Mouse (Mus musculus): ENCODE results near the gene Gm20498. TPM values are rescaled to one million over a fixed set of nuclear protein-coding genes. Genes with fewer than 3 reads are reported as not detected.

Gm20498 gene
- polyA plus RNA-seq, 1 experiment from 2014 or later, result 34.0 TPM

DNA sequence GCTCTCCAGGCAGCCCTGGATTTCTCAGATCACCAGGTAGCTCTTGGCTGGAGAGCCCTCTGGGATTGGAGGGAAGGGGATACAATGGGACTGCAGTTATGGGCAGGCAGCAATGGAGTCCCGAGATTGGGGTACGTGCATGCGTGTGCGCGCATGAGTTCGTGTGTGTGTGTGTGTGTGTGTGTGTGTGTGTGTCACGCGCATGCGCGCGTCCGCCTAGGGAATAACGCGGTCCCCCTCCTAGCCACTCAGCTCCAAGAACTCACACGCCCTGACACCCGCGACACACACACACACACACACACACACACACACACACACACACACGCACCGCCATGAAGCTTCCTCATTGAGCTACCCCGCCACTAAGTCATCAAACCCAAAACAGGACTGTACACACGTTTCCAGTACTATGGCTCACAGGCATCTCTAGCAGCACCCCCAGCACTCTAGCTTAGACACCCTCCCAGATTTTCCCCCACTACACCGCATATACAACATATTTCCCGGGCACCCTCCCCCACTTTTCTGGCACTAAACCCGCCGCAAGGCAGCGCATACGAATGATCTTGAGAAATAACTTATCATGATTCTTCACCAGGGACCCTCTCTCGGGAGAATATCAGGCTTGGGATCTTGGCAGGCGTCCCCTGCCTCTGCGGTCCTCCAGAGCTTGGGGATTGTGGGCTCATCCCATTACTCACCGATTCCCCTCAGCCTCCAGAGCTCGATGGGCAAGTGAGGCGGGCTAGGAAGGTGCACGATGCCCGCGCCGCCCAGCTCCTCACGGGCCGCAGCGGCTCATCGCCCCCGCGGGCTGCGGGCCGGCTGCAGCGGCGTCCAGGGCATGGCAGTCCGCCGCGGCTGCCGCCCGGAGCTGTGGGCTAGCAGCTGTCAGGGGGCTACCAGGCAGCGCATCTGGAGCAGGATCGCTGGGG lies 200.5 kb downstream of the Gm20498 start:
- no peaks in the 10 kb centered on the region for H3K36me3 ChIP-seq
- H3K9ac ChIP-seq (replicated peaks), result peak overlapping the region; percentile 85
- WGBS, result 1% methylated on average over 41 of the region's 54 CpGs
- no peaks in the 10 kb centered on the region for H3K9me3 ChIP-seq
- H3K4me3 ChIP-seq (replicated peaks), result peak overlapping the region; percentile 66
- peaks cover 19% of the 10 kb centered on the region for H3K4me1 ChIP-seq (replicated peaks)
- peak; percentile 84 for ATAC-seq
- H3K4me2 ChIP-seq (replicated peaks), result peak overlapping the region; percentile 83
- peak overlapping the region; percentile 85 for H3K27ac ChIP-seq
- H3K27me3 ChIP-seq, result peaks cover 7% of the 10 kb centered on the region

DNA sequence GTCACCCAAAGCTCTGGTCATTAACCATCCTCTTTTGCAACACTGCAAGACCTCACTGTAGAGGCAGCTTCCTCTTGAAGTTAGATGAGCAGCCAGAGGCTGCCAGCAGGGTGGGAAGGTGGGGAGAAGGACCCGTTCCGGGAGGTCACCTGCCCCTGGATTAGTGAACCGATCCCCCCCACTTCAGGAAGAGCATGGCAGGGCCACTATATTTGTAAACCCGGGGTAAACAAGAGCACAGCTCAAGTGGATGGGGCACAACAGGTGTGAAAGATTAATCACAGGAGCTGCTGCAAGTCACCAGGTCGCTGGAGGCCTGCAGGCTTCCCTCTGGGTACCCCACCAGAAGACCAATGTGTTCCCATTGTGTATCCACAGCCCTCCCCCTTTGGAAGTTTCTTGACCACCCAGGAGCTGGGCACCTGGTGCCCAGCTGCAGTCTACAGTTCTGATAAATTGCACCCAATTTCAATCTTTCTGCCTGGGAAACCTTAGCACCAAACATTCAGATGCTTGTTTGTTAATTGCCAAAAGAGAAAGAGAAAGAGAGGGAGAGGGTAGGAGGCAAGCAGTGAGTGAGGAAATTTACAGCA lies 201.6 kb downstream of the Gm20498 start:
- peak overlapping the region; percentile 67 for H3K27ac ChIP-seq
- WGBS, result 39% methylated on average over 5 of the region's 5 CpGs
- peak overlapping the region; percentile 83 for H3K4me2 ChIP-seq (replicated peaks)
- peak overlapping the region; percentile 66; the same call in 1 of the 2 replicates for H3K4me3 ChIP-seq (replicated peaks)
- H3K27me3 ChIP-seq, result peaks cover 7% of the 10 kb centered on the region
- no peak for ATAC-seq
- peak overlapping the region; percentile 85; the same call in 1 of the 2 replicates for H3K9ac ChIP-seq (replicated peaks)
- peaks cover 19% of the 10 kb centered on the region for H3K4me1 ChIP-seq (replicated peaks)
- H3K36me3 ChIP-seq, result no peaks in the 10 kb centered on the region
- no peaks in the 10 kb centered on the region for H3K9me3 ChIP-seq

DNA sequence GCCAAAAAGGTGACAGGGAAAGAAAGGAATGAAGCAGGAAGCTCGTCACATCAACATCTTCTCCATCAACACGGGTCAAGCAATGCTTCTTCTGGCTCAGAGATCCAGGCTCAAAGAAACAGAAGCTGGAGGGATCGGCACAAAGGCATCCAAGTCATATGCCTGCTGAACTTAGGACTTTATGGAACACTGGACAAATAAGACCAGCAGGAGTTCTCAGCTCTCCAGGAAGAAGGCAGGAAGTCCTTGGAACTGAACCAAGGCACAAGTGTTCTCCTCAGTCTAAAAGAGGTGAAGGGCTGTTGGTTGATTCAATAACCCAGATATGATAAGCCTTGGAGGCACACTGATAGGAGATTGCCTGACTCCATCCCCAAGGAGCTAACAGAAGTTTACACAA lies 207.7 kb downstream of the Gm20498 start:
- no peak overlapping the region for H3K9ac ChIP-seq (replicated peaks)
- WGBS, result 92% methylated on average over 3 of the region's 3 CpGs
- H3K27ac ChIP-seq, result no peak overlapping the region
- no peak overlapping the region for H3K4me3 ChIP-seq (replicated peaks)
- no peaks in the 10 kb centered on the region for H3K27me3 ChIP-seq
- H3K9me3 ChIP-seq, result no peaks in the 10 kb centered on the region
- peaks cover 12% of the 10 kb centered on the region for H3K4me1 ChIP-seq (replicated peaks)
- no peak for ATAC-seq
- no peaks in the 10 kb centered on the region for H3K36me3 ChIP-seq
- H3K4me2 ChIP-seq (replicated peaks), result no peak overlapping the region

DNA sequence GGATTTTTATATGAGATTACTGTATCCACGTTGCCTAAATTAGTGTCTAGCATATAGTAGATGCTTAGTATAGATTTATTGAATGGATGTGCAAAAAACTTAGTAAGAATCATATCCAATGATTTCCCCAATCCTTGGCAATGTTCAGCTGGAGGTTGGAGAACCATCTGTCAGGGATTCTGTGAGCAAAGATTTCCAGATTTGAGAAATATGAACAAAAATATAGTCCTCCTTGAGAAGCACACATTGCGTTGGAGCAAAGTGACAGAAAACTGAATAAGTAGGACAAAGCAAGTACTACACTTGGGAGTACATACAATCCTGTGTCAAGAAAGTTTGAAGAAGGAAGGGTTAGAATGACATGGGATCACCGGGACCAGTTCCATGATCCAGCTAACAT lies 208.6 kb downstream of the Gm20498 start:
- no peaks in the 10 kb centered on the region for H3K9me3 ChIP-seq
- no peak overlapping the region for H3K4me3 ChIP-seq (replicated peaks)
- WGBS, result 95% methylated on average over 3 of the region's 3 CpGs
- H3K9ac ChIP-seq (replicated peaks), result no peak overlapping the region
- no peak overlapping the region for H3K4me2 ChIP-seq (replicated peaks)
- H3K27ac ChIP-seq, result no peak overlapping the region
- peaks cover 12% of the 10 kb centered on the region for H3K4me1 ChIP-seq (replicated peaks)
- no peaks in the 10 kb centered on the region for H3K27me3 ChIP-seq
- ATAC-seq, result no peak
- H3K36me3 ChIP-seq, result no peaks in the 10 kb centered on the region

DNA sequence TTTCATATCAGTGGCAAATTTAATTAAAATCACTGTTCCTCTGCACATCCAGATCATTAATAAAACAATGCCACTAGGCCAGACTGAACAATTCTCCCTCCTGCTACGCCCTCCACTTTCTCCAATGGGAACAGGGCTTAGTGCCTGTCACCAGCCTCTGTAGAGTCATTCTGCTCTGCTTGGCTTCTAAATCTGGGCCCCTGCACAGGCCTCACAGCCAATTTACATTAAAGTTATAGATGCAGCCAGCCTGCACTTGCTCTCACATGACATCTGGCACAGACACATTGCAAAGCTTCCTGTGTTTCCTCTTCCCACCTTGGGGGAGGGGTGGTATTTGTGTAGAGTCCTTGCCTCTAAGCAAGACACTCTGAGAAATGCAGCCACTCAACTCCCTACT lies 211.7 kb downstream of the Gm20498 start:
- Histone ChIP-seq H3K27ac (peak overlapping the region; percentile 36; the same call in 1 of the 2 replicates), H3K4me2 (replicated peaks) (no peak overlapping the region), H3K9ac (replicated peaks) (no peak overlapping the region), H3K27me3 (no peaks in the 10 kb centered on the region), H3K4me1 (replicated peaks) (peaks cover 18% of the 10 kb centered on the region), H3K4me3 (replicated peaks) (no peak overlapping the region), H3K36me3 (no peaks in the 10 kb centered on the region), H3K9me3 (no peaks in the 10 kb centered on the region)
- no peak for ATAC-seq
- WGBS, result 56% methylated on average over 1 of the region's 1 CpGs

DNA sequence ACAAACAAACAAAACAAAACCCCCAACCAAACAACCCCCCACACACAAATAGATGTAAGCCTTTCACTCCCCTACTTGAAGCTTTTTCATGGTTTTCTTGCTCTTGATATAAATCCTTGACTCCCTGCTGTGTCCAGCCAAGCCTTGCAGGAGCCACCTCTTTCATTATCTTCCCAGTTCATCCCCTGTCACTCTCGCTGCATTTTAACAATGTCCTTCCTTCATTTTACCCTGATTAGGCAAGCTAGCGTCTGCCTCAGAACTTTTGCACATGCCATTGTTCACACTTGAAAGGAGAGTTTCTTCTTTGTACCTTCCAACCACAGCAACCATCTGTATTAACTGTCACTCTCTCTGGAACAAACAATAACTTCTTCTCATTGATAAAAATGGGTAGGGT lies 214.9 kb downstream of the Gm20498 start:
- H3K27me3 ChIP-seq, result no peaks in the 10 kb centered on the region
- no peaks in the 10 kb centered on the region for H3K9me3 ChIP-seq
- peaks cover 17% of the 10 kb centered on the region for H3K36me3 ChIP-seq
- no peak overlapping the region for H3K9ac ChIP-seq (replicated peaks)
- ATAC-seq, result no peak
- 4% methylated on average over 2 of the region's 2 CpGs for WGBS
- H3K4me1 ChIP-seq (replicated peaks), result peaks cover 18% of the 10 kb centered on the region
- H3K4me2 ChIP-seq (replicated peaks), result no peak overlapping the region
- H3K27ac ChIP-seq, result no peak overlapping the region
- H3K4me3 ChIP-seq (replicated peaks), result no peak overlapping the region

DNA sequence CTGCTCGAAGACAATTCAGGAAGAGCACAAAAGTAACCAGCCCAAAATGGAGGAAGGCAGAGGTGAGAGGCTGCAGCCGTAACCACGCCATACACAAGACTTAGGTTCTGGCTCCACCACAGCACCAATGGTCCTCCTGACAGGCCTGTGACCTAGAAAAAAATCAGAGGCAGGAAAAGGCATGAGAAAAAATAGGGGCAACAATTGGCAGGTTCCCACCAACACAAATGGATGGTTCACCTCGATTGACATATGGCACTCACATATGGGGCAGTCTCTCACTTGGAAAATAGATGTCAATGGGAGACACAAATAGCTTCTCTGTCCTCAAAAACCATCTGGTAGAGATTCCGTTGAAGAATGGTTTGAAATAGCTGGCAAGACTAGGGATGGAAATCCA lies 216.8 kb downstream of the Gm20498 start:
- H3K36me3 ChIP-seq, result peaks cover 17% of the 10 kb centered on the region
- H3K4me1 ChIP-seq (replicated peaks), result peaks cover 13% of the 10 kb centered on the region
- 96% methylated on average over 5 of the region's 5 CpGs for WGBS
- no peak overlapping the region for H3K27ac ChIP-seq
- no peak overlapping the region for H3K9ac ChIP-seq (replicated peaks)
- H3K27me3 ChIP-seq, result no peaks in the 10 kb centered on the region
- no peak overlapping the region for H3K4me2 ChIP-seq (replicated peaks)
- no peaks in the 10 kb centered on the region for H3K9me3 ChIP-seq
- no peak overlapping the region for H3K4me3 ChIP-seq (replicated peaks)
- no peak for ATAC-seq

Other genes with a start within 250 kb of the Gm20498 start
- 3.4 and 3.6 TPM in 2 replicates for gene Slc8a3, start 199.7 kb downstream of the Gm20498 start, polyA plus RNA-seq (2015; fragmentation: Nextera tagmentation; extraction: Ambion mirVana)
- gene Gm4787, start 153.4 kb downstream of the Gm20498 start, polyA plus RNA-seq (2015; fragmentation: Nextera tagmentation; extraction: Ambion mirVana), result 0.13 and 0.27 TPM in 2 replicates
- gene Adam4, start 111.0 kb downstream of the Gm20498 start, polyA plus RNA-seq (2015; fragmentation: Nextera tagmentation; extraction: Ambion mirVana), result 0.45 and 0.62 TPM in 2 replicates
- gene Cox16, start 47.8 kb downstream of the Gm20498 start, polyA plus RNA-seq (2015; fragmentation: Nextera tagmentation; extraction: Ambion mirVana), result 140 and 148 TPM in 2 replicates
- 38.3 and 41.1 TPM in 2 replicates for gene Synj2bp, start within 50 bp of the Gm20498 start, polyA plus RNA-seq (2015; fragmentation: Nextera tagmentation; extraction: Ambion mirVana)
- 0.70 and 0.89 TPM in 2 replicates for gene Adam21, start 35.6 kb upstream of the Gm20498 start, polyA plus RNA-seq (2015; fragmentation: Nextera tagmentation; extraction: Ambion mirVana)
- 58.6 and 64.0 TPM in 2 replicates for gene Med6, start 62.1 kb upstream of the Gm20498 start, polyA plus RNA-seq (2015; fragmentation: Nextera tagmentation; extraction: Ambion mirVana)
- 6.5 and 6.9 TPM in 2 replicates for gene Ttc9, start 98.3 kb upstream of the Gm20498 start, polyA plus RNA-seq (2015; fragmentation: Nextera tagmentation; extraction: Ambion mirVana)
- 7.2 and 9.3 TPM in 2 replicates for gene Map3k9, start 248.3 kb upstream of the Gm20498 start, polyA plus RNA-seq (2015; fragmentation: Nextera tagmentation; extraction: Ambion mirVana)